Mouse (Mus musculus) frontal cortex, adult 2 months (tissue): ENCODE measurements at regions not wholly inside any gene's neighbourhood (a gene's known extent, or its start where the extent isn't known, plus 50 kb on each side); places are given as distances from the start of the nearest gene placed in this dataset.
"Not testable (repeated sequence)": the region's sequence is repeated elsewhere in the genome, so short reads cannot be mapped to it uniquely, and the experiment has no call there.

Experiments
- DNase-seq, 2 experiments: peaks; one replicate each; pipeline ENCODE4 v3.0.0; 2022; ENCODE audit warnings: low spot score in 1 of 2; ENCODE audit errors: extremely low spot score in 1 of 2

GRCm38 (mm10) chr6:82143496-82143895, 102.7 kb downstream of the Eva1a start:
- no peak for DNase-seq

- no peak for DNase-seq
Observed at GRCm38 (mm10) chr6:82150051-82150450, 109.2 kb downstream of the Eva1a start.

GRCm38 (mm10) chr6:82170349-82171080, 129.7 kb downstream of the Eva1a start:
- DNase-seq = no peak

- no peak for DNase-seq
Observed at GRCm38 (mm10) chr6:82174943-82175342, 134.1 kb downstream of the Eva1a start.

- no peak for DNase-seq
Observed at GRCm38 (mm10) chr6:82200130-82200529, 159.3 kb downstream of the Eva1a start.

GRCm38 (mm10) chr6:82204821-82205566, 164.2 kb downstream of the Eva1a start:
- DNase-seq = peak; percentile 8 to 60

- no peak for DNase-seq
Observed at GRCm38 (mm10) chr6:82237834-82238233, 164.3 kb upstream of the Tacr1 start.

GRCm38 (mm10) chr6:82240584-82241245, 161.4 kb upstream of the Tacr1 start:
- no peak for DNase-seq

- not testable (repeated sequence) for DNase-seq
Observed at GRCm38 (mm10) chr6:82247652-82248051, 154.5 kb upstream of the Tacr1 start.

- no peak for DNase-seq
Observed at GRCm38 (mm10) chr6:82284494-82284893, 117.6 kb upstream of the Tacr1 start.

GRCm38 (mm10) chr6:82285233-82285632, 116.9 kb upstream of the Tacr1 start:
- peak in 1 of 2 experiments; percentile 3 for DNase-seq

- peak in 1 of 2 experiments; percentile 12 for DNase-seq
Observed at GRCm38 (mm10) chr6:82293507-82293906, 108.6 kb upstream of the Tacr1 start.

- DNase-seq = no peak
Observed at GRCm38 (mm10) chr6:82296673-82297328, 105.3 kb upstream of the Tacr1 start.

GRCm38 (mm10) chr6:82302241-82302640, 99.9 kb upstream of the Tacr1 start:
- not testable (repeated sequence) for DNase-seq

- peak in 1 of 2 experiments; percentile 22 for DNase-seq
Observed at GRCm38 (mm10) chr6:82313691-82314090, 88.4 kb upstream of the Tacr1 start.
